Mouse (Mus musculus) testis, adult 2 months (tissue): ENCODE data around the gene Xxylt1.

ENCODE experiments used
- CTCF ChIP-seq: fragments of 200-500 bp; IDR thresholded peaks from 2 replicates; pipeline ENCODE4 v1.5.1; 2012; ENCODE audit warnings: low read depth, mild to moderate bottlenecking, inconsistent platforms, low read length, moderate library complexity; ENCODE audit not compliant: control insufficient read depth, insufficient read depth, insufficient replicate concordance
- POLR2A ChIP-seq: fragments of 200-500 bp; IDR thresholded peaks from 2 replicates; pipeline ENCODE4 v1.6.1; 2012; ENCODE audit warnings: low read depth, mild to moderate bottlenecking, inconsistent platforms, low read length, moderate library complexity; ENCODE audit not compliant: control insufficient read depth

DNA sequence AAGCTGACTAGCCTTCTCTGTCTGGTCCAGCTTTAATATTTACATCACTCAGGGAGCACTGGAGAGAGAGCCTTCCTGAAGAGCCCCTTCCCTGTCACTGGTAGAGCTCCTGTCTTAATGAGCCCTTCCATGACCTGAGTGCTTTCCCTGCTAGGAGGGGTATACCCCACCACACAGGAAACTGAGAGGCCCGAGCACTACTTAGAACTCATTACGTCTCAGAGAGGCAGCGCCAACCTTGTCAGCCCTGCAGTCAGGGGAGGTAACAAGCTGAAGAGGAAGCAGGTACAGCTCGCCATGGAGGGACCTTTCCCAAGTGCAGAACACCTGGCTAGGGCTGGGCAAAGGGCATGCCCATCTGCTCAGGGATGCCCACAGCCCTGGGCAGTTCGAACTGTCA lies 70.8 kb downstream of the Xxylt1 start:
- TF ChIP-seq CTCF (no peak), POLR2A (no peak)
